Comparison of ENCODE assay signal across 20 mouse cellular contexts in genomic region chr3:121851006-121851405, GRCm38 (mm10). TPM values are rescaled to one million over a fixed set of nuclear protein-coding genes. Genes with fewer than 3 reads are reported as not detected.
A peak's percentile ranks its signal among the peaks of the same experiment; 100 is the strongest.
DNase-seq lines count a peak whose midpoint lies in the region; ATAC-seq and TF ChIP-seq lines count a peak whose summit lies in the region.
"Had no signal": no experiment of that assay in that cellular context is flagged by ENCODE, and none has a peak within 500 bp of the region (broad histone marks: within the 10 kb centered on the region; RNA-seq: fewer than 3 reads in every experiment).

No protein-coding gene starts in this region.

- no peak overlapping the region for H3K9ac ChIP-seq in intestine, embryonic 14.5 days (ENCODE audit: low read length)
- H3K9ac ChIP-seq in intestine, embryonic 16.5 days (ENCODE audit: low read depth, low read length) = no peak overlapping the region
- no peak overlapping the region for H3K9ac ChIP-seq in lung, embryonic 15.5 days
- H3K9ac ChIP-seq in stomach, postnatal 0 days (ENCODE audit: low read length) = no peak overlapping the region
- no peak overlapping the region for H3K9ac ChIP-seq in forebrain, embryonic 14.5 days (ENCODE audit: low read length)
- H3K9ac ChIP-seq: forebrain, embryonic 13.5 days; hindbrain, embryonic 12.5 days had no signal

- no peak overlapping the region for H3K4me2 ChIP-seq in intestine, embryonic 14.5 days (ENCODE audit: low read length)
- H3K4me2 ChIP-seq in intestine, embryonic 16.5 days (ENCODE audit: low read depth, low read length) = no peak overlapping the region
- no peak overlapping the region for H3K4me2 ChIP-seq in lung, embryonic 15.5 days
- no peak overlapping the region for H3K4me2 ChIP-seq in stomach, postnatal 0 days (replicated peaks; ENCODE audit: low read depth)
- no peak overlapping the region for H3K4me2 ChIP-seq in forebrain, embryonic 14.5 days (ENCODE audit: low read length)
- H3K4me2 ChIP-seq: forebrain, embryonic 13.5 days; hindbrain, embryonic 12.5 days had no signal

- no peak for ATAC-seq in intestine, embryonic 14.5 days (replicated peaks; ENCODE audit: low FRiP score, low TSS enrichment, low read depth)
- ATAC-seq in intestine, embryonic 16.5 days = no peak
- no peak for ATAC-seq in lung, embryonic 15.5 days (ENCODE audit: borderline replicate concordance, extremely low read depth, low FRiP score, low TSS enrichment)
- ATAC-seq in stomach, postnatal 0 days (ENCODE audit: low FRiP score, low TSS enrichment) = no peak
- no peak for ATAC-seq in forebrain, embryonic 14.5 days
- ATAC-seq: activated CD4-positive, CD25-positive, alpha-beta regulatory T cell, adult 4 months; forebrain, embryonic 13.5 days had no signal

- no peaks in the 10 kb centered on the region for H3K36me3 ChIP-seq in intestine, embryonic 14.5 days (ENCODE audit: control insufficient read depth, insufficient read depth, low read length)
- no peaks in the 10 kb centered on the region for H3K36me3 ChIP-seq in intestine, embryonic 16.5 days (ENCODE audit: control insufficient read depth, insufficient read depth, low read length)
- H3K36me3 ChIP-seq in lung, embryonic 15.5 days = no peaks in the 10 kb centered on the region
- H3K36me3 ChIP-seq in stomach, postnatal 0 days (ENCODE audit: control insufficient read depth, insufficient read depth, low read length) = no peaks in the 10 kb centered on the region
- H3K36me3 ChIP-seq in forebrain, embryonic 14.5 days (ENCODE audit: control insufficient read depth, insufficient read depth, low read length) = no peaks in the 10 kb centered on the region
- H3K36me3 ChIP-seq: embryonic facial prominence, embryonic 10.5 days; heart, embryonic 10.5 days; hindbrain, embryonic 12.5 days had no signal

- TF ChIP-seq CTCF in stomach, postnatal 0 days (IDR thresholded peaks at IDR 0.05; ENCODE audit: low read depth) = no peak

- no peak overlapping the region for H3K27ac ChIP-seq in intestine, embryonic 14.5 days (ENCODE audit: low read depth)
- no peak overlapping the region for H3K27ac ChIP-seq in intestine, embryonic 16.5 days (ENCODE audit: low read length)
- H3K27ac ChIP-seq in lung, embryonic 15.5 days = peak overlapping the region; percentile 44
- H3K27ac ChIP-seq in stomach, postnatal 0 days (replicated peaks) = no peak overlapping the region
- no peak overlapping the region for H3K27ac ChIP-seq in forebrain, embryonic 14.5 days (ENCODE audit: low read depth, low read length)
- H3K27ac ChIP-seq: embryonic facial prominence, embryonic 10.5 days; forebrain, embryonic 13.5 days; gastrocnemius, adult 2 months; heart, embryonic 10.5 days; hindbrain, embryonic 12.5 days had no signal

- no peak overlapping the region for H3K4me3 ChIP-seq in intestine, embryonic 14.5 days (ENCODE audit: low read depth, low read length)
- no peak overlapping the region for H3K4me3 ChIP-seq in intestine, embryonic 16.5 days (ENCODE audit: low read length)
- no peak overlapping the region for H3K4me3 ChIP-seq in lung, embryonic 15.5 days
- no peak overlapping the region for H3K4me3 ChIP-seq in stomach, postnatal 0 days (ENCODE audit: low read depth, low read length)
- no peak overlapping the region for H3K4me3 ChIP-seq in forebrain, embryonic 14.5 days (ENCODE audit: low read depth, low read length)
- H3K4me3 ChIP-seq: embryonic facial prominence, embryonic 10.5 days; forebrain, embryonic 13.5 days; gastrocnemius, adult 2 months; heart, embryonic 10.5 days; hindbrain, embryonic 12.5 days had no signal

- TF ChIP-seq EP300 in stomach, postnatal 0 days (optimal IDR thresholded peaks at IDR 0.05) = no peak

- DNase-seq in intestine, embryonic 14.5 days (ENCODE audit: low spot score) = peak; percentile 36
- peak; percentile 38 for DNase-seq in lung, postnatal 14 days
- DNase-seq in adipocyte (ENCODE audit: low spot score) = no peak
- no peak for DNase-seq in stomach, postnatal 0 days (ENCODE audit: low spot score)
- no peak for DNase-seq in forebrain, embryonic 14.5 days (ENCODE audit: low spot score)
- DNase-seq: adrenal gland, adult 2 months; adrenal gland, postnatal 36 days; cerebellum, adult 2 months; cerebellum, postnatal 10 days; gastrocnemius, adult 2 months; gastrocnemius, postnatal 25 days; heart, postnatal 10 days; heart, postnatal 4 days had no signal

- no peaks in the 10 kb centered on the region for H3K27me3 ChIP-seq in intestine, embryonic 14.5 days (replicated peaks; ENCODE audit: control insufficient read depth, insufficient read depth, low read length)
- H3K27me3 ChIP-seq in intestine, embryonic 16.5 days (replicated peaks; ENCODE audit: control insufficient read depth, insufficient read depth, low read length) = no peaks in the 10 kb centered on the region
- no peaks in the 10 kb centered on the region for H3K27me3 ChIP-seq in lung, embryonic 15.5 days
- no peaks in the 10 kb centered on the region for H3K27me3 ChIP-seq in stomach, postnatal 0 days (ENCODE audit: control insufficient read depth, insufficient read depth, low read length)
- H3K27me3 ChIP-seq in forebrain, embryonic 14.5 days (replicated peaks; ENCODE audit: control insufficient read depth, insufficient read depth, low read length) = no peaks in the 10 kb centered on the region
- H3K27me3 ChIP-seq: forebrain, embryonic 13.5 days; hindbrain, embryonic 12.5 days had no signal

- H3K4me1 ChIP-seq in intestine, embryonic 14.5 days (replicated peaks; ENCODE audit: control insufficient read depth, insufficient read depth, low read length) = no peaks in the 10 kb centered on the region
- peaks cover 14% of the 10 kb centered on the region for H3K4me1 ChIP-seq in intestine, embryonic 16.5 days (ENCODE audit: control insufficient read depth, insufficient read depth, low read length)
- peaks cover 15% of the 10 kb centered on the region for H3K4me1 ChIP-seq in lung, embryonic 15.5 days
- H3K4me1 ChIP-seq in stomach, postnatal 0 days (replicated peaks; ENCODE audit: control insufficient read depth, insufficient read depth) = no peaks in the 10 kb centered on the region
- no peaks in the 10 kb centered on the region for H3K4me1 ChIP-seq in forebrain, embryonic 14.5 days (ENCODE audit: control insufficient read depth, insufficient read depth, low read length)
- H3K4me1 ChIP-seq: embryonic facial prominence, embryonic 10.5 days; forebrain, embryonic 13.5 days; heart, embryonic 10.5 days had no signal

- no peaks in the 10 kb centered on the region for H3K9me3 ChIP-seq in intestine, embryonic 14.5 days (ENCODE audit: control insufficient read depth, low read length)
- H3K9me3 ChIP-seq in intestine, embryonic 16.5 days (ENCODE audit: control insufficient read depth, low read length) = no peaks in the 10 kb centered on the region
- no peaks in the 10 kb centered on the region for H3K9me3 ChIP-seq in lung, embryonic 15.5 days
- no peaks in the 10 kb centered on the region for H3K9me3 ChIP-seq in stomach, postnatal 0 days (ENCODE audit: control insufficient read depth, low read length)
- H3K9me3 ChIP-seq in forebrain, embryonic 14.5 days (replicated peaks; ENCODE audit: control insufficient read depth, low read length) = no peaks in the 10 kb centered on the region
- H3K9me3 ChIP-seq: embryonic facial prominence, embryonic 10.5 days; forebrain, embryonic 13.5 days; heart, embryonic 10.5 days; hindbrain, embryonic 12.5 days had no signal

- WGBS in intestine, embryonic 14.5 days = 93% methylated on average over 3 of the region's 3 CpGs
- WGBS in intestine, embryonic 16.5 days = 93% methylated on average over 3 of the region's 3 CpGs
- 76% methylated on average over 3 of the region's 3 CpGs for WGBS in lung, embryonic 15.5 days
- 88% methylated on average over 3 of the region's 3 CpGs for WGBS in stomach, postnatal 0 days
- 91% methylated on average over 3 of the region's 3 CpGs for WGBS in forebrain, embryonic 14.5 days

RNA-seq across cellular contexts. Expression of gene Abcd3, which starts 35.9 kb away (rescaled TPM):
- polyA plus RNA-seq in intestine, embryonic 14.5 days (2014; fragmentation: Nextera tagmentation; extraction: Ambion mirVana) = 56.8 and 61.7 TPM in 2 replicates
- 63.1 and 66.5 TPM in 2 replicates for polyA plus RNA-seq in intestine, embryonic 16.5 days (2015; fragmentation: Nextera tagmentation; extraction: Ambion mirVana)
- 75.4 and 82.5 TPM in 2 replicates for polyA plus RNA-seq in lung, embryonic 15.5 days (2015; fragmentation: Nextera tagmentation; extraction: Ambion mirVana)
- 115 and 118 TPM in 2 replicates for polyA plus RNA-seq in stomach, postnatal 0 days (2015; fragmentation: Nextera tagmentation; extraction: Ambion mirVana)
- 63.8 and 73.1 TPM in 2 replicates for polyA plus RNA-seq in forebrain, embryonic 14.5 days (2014; fragmentation: Nextera tagmentation; extraction: Ambion mirVana)

Comparison
In these comparisons a context has a peak if more than half of its experiments do, and no peak if none do; other contexts are left out.
1. DNase-seq: peak in intestine, embryonic 14.5 days (single experiment) and lung, postnatal 14 days (single experiment); none in adipocyte (single experiment), stomach, postnatal 0 days (single experiment) and forebrain, embryonic 14.5 days (single experiment).